Mouse (Mus musculus) lung, embryonic 16.5 days (tissue): ENCODE measurements around the gene Prkg1. TPM values are rescaled to one million over a fixed set of nuclear protein-coding genes. Genes with fewer than 3 reads are reported as not detected.

Source experiments
- ATAC-seq: fragments of 200-750 bp; cut with Nextera tagmentation; 2 replicates; pipeline ENCODE4 v1.8.0; 2017; ENCODE audit warnings: low read depth, mild to moderate bottlenecking, moderate library complexity
- H3K27ac ChIP-seq: fragments of 300-500 bp; sonication (generic); 2 replicates; pipeline ENCODE4 v1.5.1; 2014; ENCODE audit warnings: mild to moderate bottlenecking, control low read depth, low read length
- H3K27me3 ChIP-seq: fragments of 300-500 bp; sonication (generic); 2 replicates; pipeline ENCODE4 v1.6.1; 2014; ENCODE audit warnings: low read depth, low read length, mixed read lengths; ENCODE audit not compliant: control insufficient read depth, insufficient read depth
- H3K36me3 ChIP-seq: fragments of 300-500 bp; sonication (generic); 2 replicates; pipeline ENCODE4 v1.6.1; 2014; ENCODE audit warnings: low read length; ENCODE audit not compliant: control insufficient read depth, insufficient read depth
- H3K4me1 ChIP-seq: fragments of 300-500 bp; sonication (generic); replicated peaks from 2 replicates; pipeline ENCODE4 v1.6.1; 2014; ENCODE audit warnings: low read length, mixed read lengths; ENCODE audit not compliant: control insufficient read depth, insufficient read depth
- H3K4me2 ChIP-seq: fragments of 300-500 bp; sonication (generic); 2 replicates; pipeline ENCODE4 v1.6.1; 2014; ENCODE audit warnings: low read depth, low read length, control low read depth
- H3K4me3 ChIP-seq: fragments of 300-500 bp; sonication (generic); 2 replicates; pipeline ENCODE4 v1.5.1; 2014; ENCODE audit warnings: mild to moderate bottlenecking, low read length, control low read depth
- H3K9ac ChIP-seq: fragments of 300-500 bp; sonication (generic); 2 replicates; pipeline ENCODE4 v1.6.1; 2014; ENCODE audit warnings: low read length, control low read depth
- H3K9me3 ChIP-seq: fragments of 300-500 bp; sonication (generic); 2 replicates; pipeline ENCODE4 v1.6.1; 2016; ENCODE audit warnings: low read length; ENCODE audit not compliant: control insufficient read depth
- WGBS: fragments of 180-500 bp; shearing (Covaris S2); extraction: QIAGEN DNeasy Blood & Tissue Kit; methylation state at CpG from one replicate; pipeline ENCODE4 v1.1.7; 2014; 5-methylcytosine and 5-hydroxymethylcytosine counted together
- polyA plus RNA-seq: library from polyadenylated mRNA; unstranded; fragments of >200 nt; fragmentation: Nextera tagmentation; extraction: Ambion mirVana; gene quantifications from 2 replicates; pipeline ENCODE4 v1.2.1, GENCODE M21; 2015

Gene Prkg1
- polyA plus RNA-seq, 1 experiment from 2014 or later = 6.9 TPM

DNA sequence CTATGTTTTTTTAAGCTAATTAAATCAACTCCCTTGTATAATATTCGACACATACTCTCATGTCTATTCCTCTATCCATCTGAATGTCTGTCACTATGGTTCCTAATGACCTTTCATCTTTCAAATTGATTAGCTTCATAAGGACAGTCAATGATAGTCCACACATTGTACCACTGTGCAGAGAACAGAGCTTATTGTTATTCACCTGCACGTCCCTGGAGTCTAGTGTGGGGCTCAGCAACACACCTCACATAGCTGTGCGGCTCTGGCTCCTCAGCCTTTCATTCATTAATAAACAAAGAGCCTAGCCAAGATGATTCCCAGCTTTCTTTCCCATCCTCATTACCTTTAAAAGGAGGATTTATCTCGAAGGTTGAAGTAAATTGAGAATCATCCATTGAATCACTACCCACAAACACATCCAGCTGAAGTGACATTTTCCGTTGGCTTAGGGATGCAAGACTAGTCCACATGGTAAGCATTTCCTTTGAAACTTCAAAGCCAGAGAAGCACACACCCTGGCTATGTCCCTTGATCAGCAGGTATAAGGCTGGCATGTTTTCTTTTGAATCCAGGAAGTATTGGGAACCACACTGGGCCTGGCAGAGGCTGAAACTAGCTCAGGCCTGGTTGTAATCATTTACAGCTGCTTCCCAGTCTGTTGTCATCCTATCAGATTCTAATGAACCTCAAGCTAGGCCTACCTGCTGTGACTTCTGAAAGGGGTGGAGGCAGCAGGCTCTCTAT, 426.3 kb downstream of the Prkg1 start:
- Histone ChIP-seq H3K27me3 (no peaks in the 10 kb centered on the region), H3K4me1 (peaks cover 2% of the 10 kb centered on the region; the same call in 1 of the 2 replicates), H3K27ac (no peak overlapping the region), H3K9ac (no peak overlapping the region), H3K4me2 (no peak overlapping the region), H3K9me3 (no peaks in the 10 kb centered on the region), H3K4me3 (no peak overlapping the region), H3K36me3 (no peaks in the 10 kb centered on the region)
- no peak for ATAC-seq
- WGBS = 78% methylated on average over 5 of the region's 5 CpGs

DNA sequence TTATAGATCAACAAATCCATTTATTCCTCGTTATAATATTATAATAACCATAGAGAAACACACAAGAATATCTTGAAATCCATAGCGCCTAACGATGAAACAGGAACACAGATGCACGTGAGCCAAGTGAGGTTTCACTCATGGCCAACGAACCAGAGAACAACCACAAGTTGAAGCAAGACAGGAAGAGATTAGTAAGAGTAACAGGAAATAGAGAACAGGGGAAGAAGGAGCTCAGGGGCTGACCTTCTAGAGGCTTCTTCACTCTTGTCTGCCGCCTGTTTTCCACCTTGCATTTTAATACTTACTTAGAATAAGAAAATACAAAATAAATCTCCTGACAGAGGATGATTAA, 427.0 kb downstream of the Prkg1 start:
- H3K36me3 ChIP-seq = no peaks in the 10 kb centered on the region
- no peaks in the 10 kb centered on the region for H3K9me3 ChIP-seq
- peaks cover 2% of the 10 kb centered on the region; the same call in 1 of the 2 replicates for H3K4me1 ChIP-seq
- no peak overlapping the region for H3K4me2 ChIP-seq
- ATAC-seq = no peak
- no peak overlapping the region for H3K4me3 ChIP-seq
- no peaks in the 10 kb centered on the region for H3K27me3 ChIP-seq
- 76% methylated on average over 6 of the region's 6 CpGs for WGBS
- no peak overlapping the region for H3K27ac ChIP-seq
- no peak overlapping the region for H3K9ac ChIP-seq

DNA sequence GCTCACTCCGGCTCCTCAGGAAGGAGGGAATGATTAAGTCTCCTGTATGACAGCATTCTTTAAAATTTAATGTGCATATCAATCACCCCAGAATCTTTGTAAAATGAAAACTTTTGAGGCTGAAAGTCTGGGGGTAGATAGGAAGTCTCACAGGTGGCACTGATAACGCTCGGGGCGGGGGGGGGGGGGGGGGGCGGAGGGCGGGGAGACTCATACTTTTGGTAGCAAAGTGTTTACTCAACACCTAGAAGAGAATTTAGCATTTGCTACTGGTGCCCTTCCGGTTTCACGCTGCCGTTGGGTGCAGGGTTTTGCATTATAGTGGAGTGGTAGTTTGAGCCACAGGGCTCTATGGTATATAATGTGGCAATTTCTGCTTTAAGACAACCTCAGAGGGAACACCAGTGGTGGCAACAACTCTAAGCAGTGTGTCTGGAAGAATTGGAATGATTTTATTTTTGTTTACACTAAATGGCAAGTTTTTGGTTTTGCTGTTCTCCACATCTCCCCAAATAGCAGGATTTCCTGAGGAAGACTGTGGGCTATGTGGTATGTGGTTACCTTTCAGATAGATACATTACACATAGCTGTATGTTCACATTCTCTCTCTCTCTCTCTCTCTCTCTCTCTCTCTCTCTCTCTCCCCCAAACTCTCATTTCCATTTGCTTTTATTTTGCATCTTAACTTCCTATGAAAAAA, 427.5 kb downstream of the Prkg1 start:
- no peaks in the 10 kb centered on the region for H3K27me3 ChIP-seq
- no peak overlapping the region for H3K4me2 ChIP-seq
- peaks cover 2% of the 10 kb centered on the region; the same call in 1 of the 2 replicates for H3K4me1 ChIP-seq
- H3K9ac ChIP-seq = no peak overlapping the region
- no peak for ATAC-seq
- no peak overlapping the region for H3K27ac ChIP-seq
- no peak overlapping the region for H3K4me3 ChIP-seq
- WGBS = 43% methylated on average over 6 of the region's 9 CpGs
- no peaks in the 10 kb centered on the region for H3K9me3 ChIP-seq
- no peaks in the 10 kb centered on the region for H3K36me3 ChIP-seq

DNA sequence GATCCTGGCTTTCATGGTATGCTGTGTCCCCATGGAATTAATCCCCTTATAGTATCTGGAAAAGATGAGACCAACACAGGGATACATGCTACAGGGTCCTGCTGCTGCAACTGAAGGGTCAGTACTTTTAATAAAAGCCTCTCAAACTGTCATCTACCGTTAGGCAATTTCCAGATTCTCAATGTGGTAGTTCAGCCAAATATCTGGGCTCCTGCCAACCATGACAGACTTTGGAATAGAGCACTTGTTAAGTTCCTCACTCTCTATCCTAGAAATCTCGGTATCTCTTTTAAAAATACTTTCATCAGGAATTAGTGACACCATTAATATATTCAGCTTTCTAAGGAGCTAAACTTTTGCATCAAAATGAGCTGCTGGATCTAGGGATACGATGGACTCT, 428.5 kb downstream of the Prkg1 start:
- Histone ChIP-seq H3K36me3 (no peaks in the 10 kb centered on the region), H3K9me3 (no peaks in the 10 kb centered on the region), H3K27ac (no peak overlapping the region), H3K4me1 (peaks cover 2% of the 10 kb centered on the region; the same call in 1 of the 2 replicates), H3K27me3 (no peaks in the 10 kb centered on the region), H3K9ac (no peak overlapping the region), H3K4me3 (no peak overlapping the region), H3K4me2 (no peak overlapping the region)
- ATAC-seq = no peak
- WGBS = 59% methylated on average over 3 of the region's 3 CpGs

DNA sequence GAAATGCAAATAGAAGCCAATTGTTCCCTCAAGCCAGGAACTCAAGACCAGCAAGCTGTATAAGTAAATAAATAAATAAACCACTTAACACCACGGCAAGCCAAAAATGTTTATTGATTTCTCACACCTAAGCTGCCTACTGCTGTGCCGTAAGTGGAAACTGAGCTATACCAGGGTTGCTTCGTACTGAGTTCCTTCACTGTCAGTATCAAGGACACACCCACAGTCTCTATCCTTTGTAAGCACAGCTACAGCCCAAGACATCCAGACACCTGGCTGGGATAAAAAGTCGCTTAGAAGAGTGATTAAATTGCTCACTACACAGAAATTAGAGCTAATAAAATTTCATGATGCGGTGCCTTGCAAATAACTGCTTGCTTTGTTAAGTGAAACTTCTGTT, 434.9 kb downstream of the Prkg1 start:
- H3K4me2 ChIP-seq = no peak overlapping the region
- no peak for ATAC-seq
- H3K4me3 ChIP-seq = no peak overlapping the region
- no peak overlapping the region for H3K9ac ChIP-seq
- WGBS = 43% methylated on average over 5 of the region's 5 CpGs
- H3K27me3 ChIP-seq = no peaks in the 10 kb centered on the region
- no peaks in the 10 kb centered on the region for H3K9me3 ChIP-seq
- H3K4me1 ChIP-seq = no peaks in the 10 kb centered on the region
- no peaks in the 10 kb centered on the region for H3K36me3 ChIP-seq
- no peak overlapping the region for H3K27ac ChIP-seq

DNA sequence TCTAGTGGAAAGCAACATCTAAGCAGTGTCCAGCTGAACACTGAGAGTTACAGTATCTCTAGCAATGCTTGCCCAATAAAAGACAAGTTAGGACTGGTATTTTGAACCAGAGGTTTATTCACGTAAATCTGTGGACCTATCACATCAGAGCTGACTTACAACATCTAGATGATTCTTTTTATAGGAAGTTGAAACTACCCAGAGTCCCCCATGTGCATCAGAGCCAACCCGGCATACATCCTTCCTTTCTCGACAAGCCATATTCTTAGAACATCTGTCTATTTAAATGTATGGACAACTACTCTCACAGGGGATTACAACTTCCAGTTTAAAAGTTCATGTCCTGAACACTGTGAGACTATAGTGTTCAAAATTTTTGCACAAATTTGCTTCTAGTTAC, 460.1 kb downstream of the Prkg1 start:
- Histone ChIP-seq H3K27me3 (no peaks in the 10 kb centered on the region), H3K4me3 (no peak overlapping the region), H3K36me3 (no peaks in the 10 kb centered on the region), H3K27ac (no peak overlapping the region), H3K9ac (no peak overlapping the region), H3K9me3 (no peaks in the 10 kb centered on the region), H3K4me2 (no peak overlapping the region), H3K4me1 (no peaks in the 10 kb centered on the region)
- WGBS = 84% methylated on average over 3 of the region's 3 CpGs
- ATAC-seq = no peak

DNA sequence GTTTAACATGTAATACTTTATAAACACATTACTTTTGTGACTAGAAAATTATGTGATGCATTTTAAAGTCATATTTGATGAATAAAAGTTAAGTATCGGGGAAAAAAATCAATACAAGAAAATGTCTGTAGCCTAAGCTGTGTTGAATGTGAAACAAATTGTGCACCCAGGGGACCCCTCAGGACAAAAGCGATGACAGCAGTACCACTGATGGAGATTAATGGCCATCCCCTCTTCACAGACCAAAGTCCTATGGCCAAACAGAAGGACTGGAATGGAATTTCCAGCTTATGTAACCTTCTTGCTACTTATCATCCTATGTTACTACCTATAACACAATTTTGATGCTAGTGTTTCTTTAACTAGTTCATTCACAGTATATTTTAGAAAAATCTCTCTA, 473.6 kb downstream of the Prkg1 start:
- Histone ChIP-seq H3K9ac (no peak overlapping the region), H3K27ac (no peak overlapping the region), H3K4me2 (no peak overlapping the region), H3K9me3 (no peaks in the 10 kb centered on the region), H3K4me1 (no peaks in the 10 kb centered on the region), H3K36me3 (no peaks in the 10 kb centered on the region), H3K27me3 (no peaks in the 10 kb centered on the region), H3K4me3 (no peak overlapping the region)
- no peak for ATAC-seq
- WGBS = 72% methylated on average over 2 of the region's 2 CpGs

DNA sequence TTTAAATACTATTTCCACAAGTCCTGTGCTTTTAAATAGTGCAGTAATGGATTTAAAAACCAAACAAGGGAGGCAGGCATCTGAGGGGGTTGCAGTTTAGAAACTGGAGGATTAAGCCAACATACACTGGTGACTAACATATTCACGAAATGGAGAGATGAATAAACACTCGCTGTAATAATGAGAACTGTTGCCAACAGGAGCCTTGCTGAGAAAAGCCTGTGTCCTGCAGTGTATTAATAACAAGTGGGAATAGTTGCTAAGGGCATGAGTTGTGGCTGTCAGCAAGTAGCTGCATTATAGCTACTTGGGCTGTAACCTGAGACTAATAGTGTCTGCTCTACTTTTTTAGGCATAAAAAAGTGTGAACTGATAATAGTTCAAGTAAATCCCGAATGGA, 480.3 kb downstream of the Prkg1 start:
- Histone ChIP-seq H3K9me3 (no peaks in the 10 kb centered on the region), H3K4me1 (peaks cover 2% of the 10 kb centered on the region; the same call in 1 of the 2 replicates), H3K4me3 (no peak overlapping the region), H3K36me3 (no peaks in the 10 kb centered on the region), H3K4me2 (no peak overlapping the region), H3K9ac (no peak overlapping the region), H3K27me3 (no peaks in the 10 kb centered on the region), H3K27ac (no peak overlapping the region)
- ATAC-seq = no peak
- WGBS = 33% methylated on average over 3 of the region's 3 CpGs

DNA sequence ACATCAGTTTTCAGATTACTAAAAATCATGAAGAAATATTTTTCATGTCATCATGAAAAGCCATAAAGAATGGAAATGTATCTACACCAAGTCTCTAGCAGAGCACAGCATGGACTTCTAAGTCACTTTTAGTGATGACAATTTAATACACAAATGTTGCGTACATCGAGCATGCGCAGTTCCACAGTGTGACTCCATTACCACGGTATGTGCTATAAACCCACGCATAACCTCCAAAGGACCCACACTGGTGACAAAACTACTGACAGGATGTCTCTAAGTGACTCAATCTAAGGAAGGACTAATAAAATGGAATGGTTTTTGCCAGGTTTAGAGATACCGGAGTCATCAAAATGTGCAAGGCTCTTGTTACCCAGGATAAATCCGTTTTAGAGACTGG, 480.7 kb downstream of the Prkg1 start:
- H3K36me3 ChIP-seq = no peaks in the 10 kb centered on the region
- WGBS = 91% methylated on average over 7 of the region's 7 CpGs
- H3K27me3 ChIP-seq = no peaks in the 10 kb centered on the region
- no peak overlapping the region for H3K4me2 ChIP-seq
- H3K27ac ChIP-seq = no peak overlapping the region
- H3K9ac ChIP-seq = no peak overlapping the region
- no peak for ATAC-seq
- peaks cover 2% of the 10 kb centered on the region; the same call in 1 of the 2 replicates for H3K4me1 ChIP-seq
- no peak overlapping the region for H3K4me3 ChIP-seq
- H3K9me3 ChIP-seq = no peaks in the 10 kb centered on the region
